Mouse (Mus musculus) midbrain, postnatal 0 days (tissue): ENCODE data around the gene Trpm8. TPM values are rescaled to one million over a fixed set of nuclear protein-coding genes. Genes with fewer than 3 reads are reported as not detected.

Source experiments
- ATAC-seq: fragments of 200-750 bp; cut with Nextera tagmentation; 2 replicates; pipeline ENCODE4 v1.8.0; 2017; ENCODE audit warnings: moderate number of reproducible peaks, mild to moderate bottlenecking, moderate TSS enrichment, moderate library complexity; ENCODE audit not compliant: low FRiP score
- DNase-seq: peaks from one replicate; pipeline ENCODE4 v3.0.0-alpha.2; 2015; ENCODE audit warnings: low spot score
- H3K27ac ChIP-seq: fragments of 300-500 bp; sonication (generic); 2 replicates; pipeline ENCODE4 v1.5.1; 2014; ENCODE audit warnings: low read depth, mild to moderate bottlenecking, low read length, mixed read lengths
- H3K27me3 ChIP-seq: fragments of 300-500 bp; sonication (generic); 2 replicates; pipeline ENCODE4 v1.6.1; 2014; ENCODE audit warnings: low read length, control low read depth, mixed read lengths; ENCODE audit not compliant: insufficient read depth
- H3K36me3 ChIP-seq: fragments of 300-500 bp; sonication (generic); 2 replicates; pipeline ENCODE4 v1.6.1; 2014; ENCODE audit warnings: low read length, control low read depth, mixed read lengths; ENCODE audit not compliant: insufficient read depth
- H3K4me1 ChIP-seq: fragments of 300-500 bp; sonication (generic); 2 replicates; pipeline ENCODE4 v1.6.1; 2014; ENCODE audit warnings: mild to moderate bottlenecking, control low read depth, antibody characterized with exemption, low read length, mixed read lengths; ENCODE audit not compliant: insufficient read depth
- H3K4me2 ChIP-seq: fragments of 300-500 bp; sonication (generic); 2 replicates; pipeline ENCODE4 v1.6.1; 2014; ENCODE audit warnings: low read depth, mild to moderate bottlenecking, low read length, mixed read lengths; ENCODE audit not compliant: poor library complexity, severe bottlenecking
- H3K4me3 ChIP-seq: fragments of 300-500 bp; sonication (generic); 2 replicates; pipeline ENCODE4 v1.5.1; 2014; ENCODE audit warnings: low read depth, mild to moderate bottlenecking, low read length, moderate library complexity
- H3K9ac ChIP-seq: fragments of 300-500 bp; sonication (generic); replicated peaks from 2 replicates; pipeline ENCODE4 v1.6.1; 2014; ENCODE audit warnings: mild to moderate bottlenecking, low read length, moderate library complexity, mixed read lengths; ENCODE audit not compliant: poor library complexity, severe bottlenecking
- H3K9me3 ChIP-seq: fragments of 300-500 bp; sonication (generic); 2 replicates; pipeline ENCODE4 v1.6.1; 2016; ENCODE audit warnings: low read length, control low read depth
- CTCF ChIP-seq: IDR thresholded peaks from 2 replicates; pipeline ENCODE4 v1.5.1; 2016; ENCODE audit warnings: antibody characterized with exemption, mild to moderate bottlenecking
- WGBS: fragments of 180-500 bp; shearing (Covaris S2); extraction: QIAGEN DNeasy Blood & Tissue Kit; methylation state at CpG from one replicate; pipeline ENCODE4 v1.1.7; 2014; 5-methylcytosine and 5-hydroxymethylcytosine counted together
- polyA plus RNA-seq: library from polyadenylated mRNA; unstranded; fragments of >200 nt; fragmentation: Nextera tagmentation; extraction: Ambion mirVana; gene quantifications from 2 replicates; pipeline ENCODE4 v1.2.1, GENCODE M21; 2015
- total RNA-seq: library from RNA; depleted of rRNA; stranded (reverse); fragments of >200 nt; gene quantifications from 2 replicates; pipeline ENCODE4 v1.2.3, GENCODE M21; 2014

Gene Trpm8
- total and polyA plus RNA-seq, 2 experiments from 2014 or later = 0.21 to 1.2 TPM

- no peak for DNase-seq
- Histone ChIP-seq H3K9me3 (peaks cover 69% of the 10 kb centered on the region), H3K27ac (no peak overlapping the region), H3K4me1 (no peaks in the 10 kb centered on the region), H3K9ac (no peak overlapping the region), H3K27me3 (no peaks in the 10 kb centered on the region), H3K36me3 (no peaks in the 10 kb centered on the region), H3K4me3 (no peak overlapping the region), H3K4me2 (no peak overlapping the region)
- ATAC-seq = no peak
- no peak for TF ChIP-seq CTCF
- 65% methylated on average over 1 of the region's 1 CpGs for WGBS
These were observed 13.1 kb downstream of the Trpm8 start for GRCm38 (mm10) chr1:88290511-88290910.

GRCm38 (mm10) chr1:88291409-88292005, 14.0 kb downstream of the Trpm8 start:
- peaks cover 73% of the 10 kb centered on the region for H3K9me3 ChIP-seq
- H3K36me3 ChIP-seq = no peaks in the 10 kb centered on the region
- ATAC-seq (no peak), DNase-seq (no peak)
- no peak overlapping the region for H3K4me2 ChIP-seq
- H3K9ac ChIP-seq = no peak overlapping the region
- no peak overlapping the region for H3K4me3 ChIP-seq
- no peaks in the 10 kb centered on the region for H3K4me1 ChIP-seq
- whole genome bisulfite sequencing = 65% methylated on average over 3 of the region's 3 CpGs
- no peak overlapping the region for H3K27ac ChIP-seq
- H3K27me3 ChIP-seq = no peaks in the 10 kb centered on the region
- TF ChIP-seq CTCF = no peak

- Histone ChIP-seq H3K4me2 (no peak overlapping the region), H3K9me3 (peaks cover 69% of the 10 kb centered on the region), H3K4me3 (no peak overlapping the region), H3K9ac (no peak overlapping the region), H3K4me1 (no peaks in the 10 kb centered on the region), H3K36me3 (no peaks in the 10 kb centered on the region), H3K27me3 (no peaks in the 10 kb centered on the region), H3K27ac (no peak overlapping the region)
- ATAC-seq = no peak
- no peak for TF ChIP-seq CTCF
- DNase-seq = no peak
- 48% methylated on average over 2 of the region's 2 CpGs for WGBS
These were observed 14.6 kb downstream of the Trpm8 start for GRCm38 (mm10) chr1:88292057-88292456.

- Histone ChIP-seq H3K4me2 (no peak overlapping the region), H3K4me3 (no peak overlapping the region), H3K36me3 (no peaks in the 10 kb centered on the region), H3K27ac (no peak overlapping the region), H3K9me3 (peaks cover 63% of the 10 kb centered on the region), H3K9ac (no peak overlapping the region), H3K4me1 (no peaks in the 10 kb centered on the region), H3K27me3 (no peaks in the 10 kb centered on the region)
- 23% methylated on average over 1 of the region's 1 CpGs for WGBS
- ATAC-seq (no peak), DNase-seq (no peak)
- TF ChIP-seq CTCF = no peak
These were observed 17.2 kb downstream of the Trpm8 start for GRCm38 (mm10) chr1:88294650-88295049.

GRCm38 (mm10) chr1:88296171-88296920, 18.9 kb downstream of the Trpm8 start:
- Histone ChIP-seq H3K9me3 (peaks cover 65% of the 10 kb centered on the region), H3K4me1 (no peaks in the 10 kb centered on the region), H3K27me3 (no peaks in the 10 kb centered on the region), H3K9ac (no peak overlapping the region), H3K4me2 (no peak overlapping the region), H3K36me3 (no peaks in the 10 kb centered on the region), H3K4me3 (no peak overlapping the region), H3K27ac (no peak overlapping the region)
- 72% methylated on average over 4 of the region's 4 CpGs for WGBS
- DNase-seq = no peak
- TF ChIP-seq CTCF = no peak
- no peak for ATAC-seq

- DNase-seq = no peak
- Histone ChIP-seq H3K27me3 (no peaks in the 10 kb centered on the region), H3K27ac (no peak overlapping the region), H3K36me3 (no peaks in the 10 kb centered on the region), H3K4me3 (no peak overlapping the region), H3K4me1 (no peaks in the 10 kb centered on the region), H3K9me3 (peaks cover 67% of the 10 kb centered on the region), H3K9ac (no peak overlapping the region), H3K4me2 (no peak overlapping the region)
- no peak for ATAC-seq
- no peak for TF ChIP-seq CTCF
- 64% methylated on average over 7 of the region's 7 CpGs for WGBS
These were observed 20.2 kb downstream of the Trpm8 start for GRCm38 (mm10) chr1:88297480-88298258.
